Mouse (Mus musculus) lung, postnatal 0 days (tissue): Measurements from ENCODE around the gene Babam2.

Source experiments
- CTCF ChIP-seq: IDR thresholded peaks from 2 replicates; pipeline ENCODE4 v1.5.1; 2016; ENCODE audit warnings: antibody characterized with exemption, mild to moderate bottlenecking
- EP300 ChIP-seq: IDR thresholded peaks from 2 replicates; pipeline ENCODE4 v1.6.1; 2016; ENCODE audit warnings: antibody characterized with exemption, mild to moderate bottlenecking, control low read depth

GRCm38 (mm10) chr5:31931637-31932036 is 234.2 kb downstream of the Babam2 start:
- TF ChIP-seq CTCF (no peak), EP300 (no peak)
